Mouse (Mus musculus) effector memory CD4-positive, alpha-beta T cell, adult 5 months (primary cell): ENCODE results near the gene Lrp3. TPM values are rescaled to one million over a fixed set of nuclear protein-coding genes. Genes with fewer than 3 reads are reported as not detected.

ENCODE experiments used
- polyA plus RNA-seq: library from polyadenylated mRNA; unstranded; fragments of 100-300 nt; shearing (Covaris generic); gene quantifications from one replicate; pipeline ENCODE4 v1.2.1, GENCODE M21; 2017

Gene Lrp3
- polyA plus RNA-seq: not detected

DNA sequence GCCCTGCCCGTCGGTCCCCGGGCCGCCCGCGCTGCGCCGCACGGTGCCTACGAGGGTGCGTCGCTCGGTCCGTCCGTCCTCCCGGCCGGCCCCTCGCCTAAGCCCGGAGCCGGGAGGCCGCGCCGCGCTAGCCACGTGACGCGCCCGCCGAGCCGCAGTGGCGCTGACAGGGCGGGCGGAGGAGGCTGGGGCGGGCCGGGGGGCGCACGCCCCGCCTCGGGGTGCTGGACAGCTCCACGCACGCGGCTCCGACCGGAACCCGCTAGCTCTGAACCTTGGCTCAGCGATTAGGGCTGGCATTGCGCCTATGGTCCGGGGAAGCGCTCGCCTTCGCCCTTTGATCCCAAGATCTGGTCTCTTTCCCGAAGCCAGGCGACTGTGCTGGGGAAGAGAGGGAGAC is at the start of gene Lrp3:
Gene Lrp3, minus strand, starts transcription at position 274 of the 400 bp plus-strand sequence.

DNA sequence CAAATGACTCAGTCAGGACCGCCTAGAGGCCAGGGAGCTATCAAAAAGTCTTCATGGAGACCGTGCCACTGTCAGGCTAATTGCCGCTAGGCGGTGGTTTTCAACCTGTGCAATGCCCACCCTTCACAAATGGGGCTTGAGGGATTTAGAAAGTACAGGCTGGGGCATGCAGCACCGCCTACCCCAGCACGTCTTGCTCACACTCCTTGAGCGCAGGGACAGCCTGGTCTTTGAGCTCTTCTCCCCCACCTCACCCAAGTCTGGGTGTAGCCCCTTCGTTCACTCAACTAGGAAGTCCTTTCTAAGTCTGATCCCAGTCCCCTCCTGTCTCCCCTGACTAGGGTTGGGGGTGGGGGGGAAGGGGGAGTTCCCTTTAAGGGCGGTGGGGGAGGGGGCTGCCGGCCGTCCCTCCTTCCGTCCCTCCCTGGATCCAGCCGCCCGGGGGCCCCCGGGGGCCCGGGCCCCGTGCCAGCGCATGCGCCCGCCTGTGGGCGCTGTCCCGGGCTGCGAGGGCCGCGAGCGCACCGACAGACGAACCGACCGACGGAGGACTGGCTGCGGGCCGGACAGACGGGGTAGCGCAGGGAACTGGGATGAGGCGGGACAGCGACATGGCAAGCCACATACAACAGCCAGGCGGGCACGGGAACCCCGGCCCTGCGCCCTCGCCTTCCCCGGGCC is 29.3 kb downstream of the Lrp3 start, which contains the start of gene Slc7a10:
Gene Slc7a10, plus strand, starts transcription at position 497 of the 681 bp plus-strand sequence.

Other genes with a start within 250 kb of the Lrp3 start
- gene Cebpg, start 158.9 kb downstream of the Lrp3 start, polyA plus RNA-seq: 58.7 TPM
- 3.1 TPM for gene Cebpa, start 96.2 kb downstream of the Lrp3 start, polyA plus RNA-seq
- 1.1 TPM for gene Slc7a10, start 29.1 kb downstream of the Lrp3 start, polyA plus RNA-seq
- gene Gpatch1, start 102.9 kb upstream of the Lrp3 start, polyA plus RNA-seq: 10.4 TPM
- gene Rhpn2, start 118.7 kb upstream of the Lrp3 start, polyA plus RNA-seq: 0.16 TPM
- 11.5 TPM for gene Faap24, start 181.3 kb upstream of the Lrp3 start, polyA plus RNA-seq
- 10.1 TPM for gene Cep89, start 181.5 kb upstream of the Lrp3 start, polyA plus RNA-seq
- gene Slc7a9, start 233.3 kb upstream of the Lrp3 start, polyA plus RNA-seq: not detected